Mouse (Mus musculus): ENCODE results near the gene Gm3173.
"Not testable (repeated sequence)": the region's sequence is repeated elsewhere in the genome, so short reads cannot be mapped to it uniquely, and the experiment has no call there.

Gene Gm3173

GRCm38 (mm10) chr14:4430692-4431091, at the start of gene Gm3173:
Gene Gm3173 (plus strand): TSS chr14:4430992.
- DNase-seq (ENCODE audit: low spot score in 2 of 2), result not testable (repeated sequence)

DNA sequence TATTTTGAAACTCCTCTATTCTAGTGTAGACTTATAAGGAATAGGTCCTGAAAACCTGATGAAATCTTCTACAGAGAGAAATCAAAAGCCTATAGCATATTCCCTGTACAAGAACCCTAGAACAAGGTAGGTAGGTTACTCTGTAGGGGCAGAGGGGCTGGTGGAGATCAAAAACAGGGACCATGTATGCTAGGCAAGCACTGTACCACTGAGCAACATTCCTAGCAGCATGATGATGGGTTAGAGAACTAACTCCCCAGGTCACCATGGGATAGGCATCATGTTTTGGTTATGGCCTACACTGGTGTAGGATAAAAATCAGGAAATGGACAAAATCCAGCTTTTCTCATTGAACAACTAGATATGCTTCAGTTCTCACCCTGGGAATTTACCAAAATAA, 45.2 kb upstream of the Gm3173 start:
- DNase-seq (ENCODE audit: low spot score in 2 of 2), result not testable (repeated sequence)

DNA sequence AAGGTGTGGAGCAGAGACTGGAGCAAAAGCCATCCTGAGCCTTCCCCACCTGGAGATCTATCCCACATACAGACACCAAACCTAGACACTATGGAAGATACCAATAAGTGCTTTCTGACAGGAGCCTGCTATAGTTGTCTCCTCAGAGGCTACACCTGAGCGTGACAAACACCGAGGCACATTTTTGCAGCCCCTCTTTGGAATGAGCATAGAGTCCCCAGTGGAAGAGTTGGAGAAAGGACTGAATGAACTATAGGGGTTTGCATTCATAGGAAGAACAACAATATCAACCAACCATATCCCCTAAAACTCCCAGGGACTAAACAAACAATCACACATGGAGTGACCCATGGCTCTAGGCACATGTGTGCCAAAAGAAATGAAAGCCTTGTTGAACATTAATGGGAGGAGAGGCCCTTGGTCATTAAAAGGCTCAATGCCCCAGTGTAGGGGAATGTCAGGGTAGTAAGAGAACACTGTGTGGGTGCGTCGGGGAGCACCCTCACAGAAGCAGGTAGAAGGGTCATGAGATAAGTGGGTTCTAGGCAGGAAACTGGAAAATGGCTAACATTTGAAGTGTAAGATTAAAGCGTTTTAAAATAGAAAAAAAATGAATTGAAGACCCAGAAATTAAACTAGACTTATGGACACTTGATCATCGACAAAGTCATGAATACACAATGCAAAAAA, 37.8 kb upstream of the Gm3173 start:
- DNase-seq (ENCODE audit: low spot score in 2 of 2), result not testable (repeated sequence)

- not testable (repeated sequence) for DNase-seq (ENCODE audit: low spot score in 2 of 2)
Measured at GRCm38 (mm10) chr14:4397226-4397625, 33.6 kb upstream of the Gm3173 start, which contains the start of gene Gm3159. Gene Gm3159 (plus strand): TSS chr14:4397526.

- DNase-seq (ENCODE audit: low spot score in 2 of 2), result not testable (repeated sequence)
Measured at GRCm38 (mm10) chr14:4398624-4399023, 32.2 kb upstream of the Gm3173 start.

DNA sequence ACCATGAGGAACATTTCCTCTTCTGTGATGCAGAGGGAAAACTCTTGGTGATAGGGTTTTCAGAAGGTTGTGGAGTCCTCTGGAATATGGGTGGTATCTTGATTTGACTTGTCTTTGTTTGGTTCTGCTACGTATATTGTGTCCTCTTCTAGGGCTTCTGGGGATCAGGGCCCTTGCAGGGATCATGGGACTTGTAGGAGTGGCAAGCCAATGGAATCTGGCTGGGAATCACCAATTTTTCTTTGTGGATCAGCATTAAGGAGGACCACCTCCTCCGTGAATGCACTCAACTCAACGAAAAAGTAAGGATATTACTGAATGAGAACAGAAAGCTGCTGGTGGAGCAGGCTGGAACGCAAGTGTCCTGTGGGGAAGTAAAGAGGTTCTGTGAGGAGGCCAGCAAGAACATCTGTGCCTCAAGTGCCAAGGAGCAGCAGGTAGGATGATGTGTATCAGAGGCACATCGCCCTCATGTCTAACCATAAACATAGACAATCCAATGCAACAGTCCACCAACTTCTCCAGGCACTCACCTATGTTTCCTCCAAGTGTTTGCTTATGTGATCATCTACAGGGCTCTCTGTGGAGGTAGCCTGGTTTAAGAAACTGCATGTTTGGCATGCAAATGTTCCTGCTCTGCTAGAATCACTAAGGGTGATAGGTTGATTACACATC, 30.5 kb upstream of the Gm3173 start:
- not testable (repeated sequence) for DNase-seq (ENCODE audit: low spot score in 2 of 2)

DNA sequence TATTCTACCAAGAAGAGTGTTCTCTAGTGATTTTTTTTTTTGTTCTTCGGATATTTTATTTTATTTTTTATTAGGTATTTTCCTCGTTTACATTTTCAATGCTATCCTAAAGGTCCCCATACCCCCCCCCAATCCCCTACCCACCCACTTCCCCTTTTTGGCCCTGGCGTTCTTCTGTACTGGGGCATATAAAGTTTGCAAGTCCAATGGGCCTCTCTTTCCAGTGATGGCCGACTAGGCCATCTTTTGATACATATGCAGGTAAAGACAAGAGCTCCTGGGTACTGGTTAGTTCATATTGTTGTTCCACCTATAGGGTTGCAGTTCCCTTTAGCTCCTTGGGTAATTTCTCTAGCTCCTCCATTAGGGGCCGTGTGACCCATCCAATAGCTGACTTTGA, 29.5 kb upstream of the Gm3173 start:
- DNase-seq (ENCODE audit: low spot score in 2 of 2), result not testable (repeated sequence)

- not testable (repeated sequence) for DNase-seq (ENCODE audit: low spot score in 2 of 2)
Measured at GRCm38 (mm10) chr14:4403840-4404239, 27.0 kb upstream of the Gm3173 start.

DNA sequence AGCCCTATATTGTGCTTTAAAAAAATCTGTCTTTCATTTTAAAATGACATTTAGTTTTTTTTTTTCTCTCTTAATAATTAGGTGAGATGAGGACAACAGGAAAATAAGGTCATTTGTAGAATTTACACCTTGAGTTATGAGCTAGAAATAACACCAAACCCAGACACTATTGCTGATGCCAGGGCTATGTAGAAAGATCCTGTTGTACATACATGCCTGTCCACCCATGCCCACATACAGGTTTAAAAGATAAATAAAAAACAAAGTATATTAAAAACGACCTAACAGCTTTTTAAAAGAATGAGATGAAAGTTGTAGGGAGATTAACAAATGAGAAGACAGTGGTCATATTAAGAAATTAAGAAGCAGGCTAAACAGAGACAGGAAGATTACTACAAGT, 20.9 kb upstream of the Gm3173 start:
- not testable (repeated sequence) for DNase-seq (ENCODE audit: low spot score in 2 of 2)

DNA sequence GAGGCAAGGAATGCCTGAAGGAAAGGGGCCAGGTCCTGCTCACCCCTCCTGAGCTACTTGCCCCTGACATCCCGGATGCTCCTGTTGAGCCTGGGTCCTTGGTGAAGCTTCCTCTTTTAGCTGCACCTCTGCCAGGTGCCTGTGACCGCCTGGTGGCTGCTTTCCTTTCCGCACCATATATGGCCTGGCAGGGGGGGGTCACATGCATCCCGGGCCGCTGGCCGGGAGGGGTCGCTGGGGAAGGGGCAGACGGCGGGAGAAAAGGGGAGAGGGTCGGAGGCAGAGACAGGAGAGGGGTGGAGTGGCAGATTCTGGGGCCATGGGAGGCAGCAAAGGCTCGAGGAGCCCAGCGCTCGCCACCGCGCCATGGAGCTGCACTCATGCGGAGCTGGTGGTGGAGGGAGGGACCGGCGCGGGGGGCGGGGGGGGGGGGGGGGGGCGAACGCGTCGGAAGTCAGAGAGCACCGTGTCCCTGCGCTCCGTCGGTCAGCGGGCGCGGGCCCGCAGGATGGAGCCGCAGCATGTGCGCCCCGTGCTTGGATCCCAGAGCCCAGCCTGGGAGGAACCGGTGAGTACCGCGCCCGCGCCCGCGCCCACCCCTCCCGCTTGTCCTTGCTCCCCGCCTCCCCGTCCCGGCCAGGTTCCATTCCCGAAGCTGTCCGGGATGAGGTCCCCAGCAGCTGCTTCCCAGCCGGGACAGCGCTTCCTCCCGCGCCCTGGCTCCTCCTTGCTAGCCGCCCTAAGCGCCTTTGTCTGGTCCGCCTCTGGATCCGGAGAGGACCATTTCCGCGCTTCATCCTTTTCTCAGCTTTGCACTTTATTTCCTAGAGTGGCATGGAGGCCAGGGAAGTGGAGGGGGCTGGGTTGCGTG, 15.6 kb upstream of the Gm3173 start, which contains the start of gene Gm3164:
Gene Gm3164, plus strand, starts transcription at position 484 of the 871 bp plus-strand sequence.
- DNase-seq (ENCODE audit: low spot score in 2 of 2), result peak in 1 of 2 experiments; percentile 60

DNA sequence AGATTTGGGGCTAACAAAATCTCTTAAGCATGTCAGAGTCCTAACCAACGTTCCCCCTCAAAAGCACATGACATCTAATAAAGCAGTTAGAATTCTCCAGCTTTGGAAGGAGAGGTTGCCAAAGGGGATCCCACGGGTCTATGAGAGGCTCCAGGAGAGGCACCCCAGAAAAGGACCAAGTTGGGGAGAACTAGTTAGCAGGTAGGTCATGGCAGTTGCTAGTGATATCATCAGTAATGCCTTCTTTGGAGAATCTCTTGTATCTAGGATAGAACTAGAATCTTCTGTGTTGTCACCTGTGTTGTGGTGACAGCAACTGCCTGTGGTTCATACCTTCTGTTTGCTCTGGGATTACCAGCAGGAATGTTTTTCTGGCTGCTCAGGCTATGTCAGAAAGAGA, 50.7 kb downstream of the Gm3173 start, which contains the start of gene Gm3182:
Gene Gm3182, plus strand, starts transcription at position 301 of the 400 bp plus-strand sequence.
- DNase-seq (ENCODE audit: low spot score in 2 of 2), result not testable (repeated sequence)

DNA sequence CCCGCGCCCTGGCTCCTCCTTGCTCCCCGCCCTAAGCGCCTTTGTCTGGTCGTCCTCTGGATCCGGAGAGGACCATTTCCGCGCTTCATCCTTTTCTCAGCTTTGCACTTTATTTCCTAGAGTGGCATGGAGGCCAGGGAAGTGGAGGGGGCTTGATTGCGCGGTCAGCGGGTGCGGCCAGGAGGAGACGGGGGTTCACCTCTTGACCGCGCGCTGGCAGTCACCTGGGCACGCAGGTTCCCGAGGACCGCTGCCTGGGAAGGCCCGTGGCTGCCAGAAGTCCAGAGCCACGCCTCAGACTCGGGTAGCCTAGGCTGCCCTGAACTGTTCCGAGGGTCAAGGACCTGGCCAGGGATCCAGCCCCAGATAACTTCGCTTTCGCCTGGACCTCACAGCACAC, 68.6 kb downstream of the Gm3173 start:
- DNase-seq (ENCODE audit: low spot score in 2 of 2), result not testable (repeated sequence)

DNA sequence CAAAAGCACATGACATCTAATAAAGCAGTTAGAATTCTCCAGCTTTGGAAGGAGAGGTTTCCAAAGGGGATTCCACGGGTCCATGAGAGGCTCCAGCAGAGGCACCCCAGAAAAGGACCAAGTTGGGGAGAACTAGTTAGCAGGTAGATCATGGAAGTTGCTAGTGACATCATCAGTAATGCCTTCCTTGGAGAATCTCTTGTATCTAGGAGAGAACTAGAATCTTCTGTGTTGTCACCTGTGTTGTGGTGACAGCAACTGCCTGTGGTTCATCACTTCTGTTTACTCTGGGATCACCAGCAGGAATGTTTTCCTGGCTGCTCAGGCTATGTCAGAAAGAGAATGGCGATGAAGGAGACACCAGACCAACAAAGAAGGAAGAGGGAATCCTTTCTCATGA, 124.3 kb downstream of the Gm3173 start, which contains the start of gene Gm3047:
Gene Gm3047, plus strand, starts transcription at position 301 of the 400 bp plus-strand sequence.
- DNase-seq (ENCODE audit: low spot score in 2 of 2), result not testable (repeated sequence)

Measured in frontal cortex, postnatal 10 days (tissue).